Mouse (Mus musculus): Measurements from ENCODE around the gene Zbtb12.

GRCm38 (mm10) chr17:34860514-34860913 lies 18.8 kb upstream of the Zbtb12 start:
- TF ChIP-seq POLR2A (IDR thresholded peaks at IDR 0.05; ENCODE audit: control insufficient read depth, low read depth, low read length) (no peak), CTCF (IDR thresholded peaks at IDR 0.05; ENCODE audit: control insufficient read depth, insufficient read depth, insufficient replicate concordance, low read depth, low read length) (no peak)

All from testis, adult 2 months (tissue).